Mouse (Mus musculus) erythroblast, embryonic 14.5 days (primary cell): ENCODE results near the gene Stx1a.

Experiments used
- GATA1 ChIP-seq: IDR thresholded peaks from 2 replicates; pipeline ENCODE4 v1.6.1; 2012; ENCODE audit warnings: low read length, inconsistent platforms, mixed read lengths
- TAL1 ChIP-seq: IDR thresholded peaks from 3 replicates; pipeline ENCODE4 v1.6.1; 2012; ENCODE audit warnings: low read length, inconsistent platforms, mixed read lengths

DNA sequence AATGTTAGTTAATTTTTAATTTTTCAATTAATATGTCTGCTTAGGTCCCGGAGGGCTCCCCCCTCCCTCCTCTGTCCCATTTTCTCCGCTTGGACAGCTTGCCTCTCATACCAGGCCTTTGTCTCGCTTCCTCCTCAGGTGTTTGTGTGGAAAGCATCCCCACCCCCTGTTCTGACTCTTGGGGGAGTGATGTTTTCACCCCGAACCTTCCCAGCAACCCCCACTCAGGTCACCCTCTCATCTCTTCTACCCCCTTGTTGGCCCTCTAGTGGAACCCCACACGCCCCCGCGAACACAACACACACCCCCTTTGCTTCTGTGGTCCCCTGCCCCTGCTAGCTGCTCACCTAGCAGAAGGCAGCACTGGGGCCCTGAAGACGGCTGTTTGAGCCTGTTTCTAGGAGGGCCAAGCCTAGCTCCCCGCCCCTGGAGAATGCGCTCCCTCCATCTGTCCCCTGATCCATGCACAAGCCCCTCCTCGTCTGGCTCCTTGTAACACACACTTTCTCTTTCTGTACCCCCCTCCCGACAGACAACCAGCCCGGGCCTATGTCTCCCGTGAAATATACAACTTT lies 53.7 kb downstream of the Stx1a start:
- TF ChIP-seq TAL1 = no peak
- no peak for TF ChIP-seq GATA1
